Mouse (Mus musculus): Measurements from ENCODE around the gene Naga. TPM values are rescaled to one million over a fixed set of nuclear protein-coding genes. Genes with fewer than 3 reads are reported as not detected.

Naga gene
- 81.3 and 94.9 TPM in 2 replicates for total RNA-seq (2023)

DNA sequence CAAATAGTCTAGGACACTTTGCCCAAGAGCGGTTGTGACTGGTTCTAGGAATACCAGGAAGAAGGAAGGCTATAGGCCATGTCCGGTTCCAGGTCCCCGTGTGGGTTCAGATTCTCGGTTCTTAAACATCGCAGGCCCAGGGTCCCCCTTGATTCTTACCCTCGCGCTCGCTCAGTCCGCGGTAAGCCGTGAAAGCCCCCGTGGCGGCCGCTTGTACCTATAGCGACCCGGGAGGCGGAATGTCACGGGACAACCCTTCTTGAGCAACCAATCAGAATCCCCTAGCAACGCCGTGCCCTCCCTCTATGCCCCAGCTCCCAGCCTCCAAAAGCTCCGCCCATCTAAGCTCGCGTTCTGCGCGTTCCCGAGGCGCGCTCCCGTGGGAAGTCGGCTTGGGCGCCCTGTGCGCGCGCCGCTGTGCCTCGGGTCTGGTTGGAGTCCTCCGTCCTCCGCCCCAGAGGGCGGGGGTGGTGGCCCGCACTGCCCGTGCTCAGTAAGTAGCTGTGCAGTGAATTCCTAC lies at the start of gene Naga, which contains the start of the genes Pheta2 and Smdt1:
TSS of gene Naga (minus strand) at position 333 of the 520 bp plus-strand sequence.
TSS of gene Pheta2 (plus strand) at position 350 of the 520 bp plus-strand sequence.
TSS of gene Smdt1 (plus strand) at position 367 of the 520 bp plus-strand sequence.

DNA sequence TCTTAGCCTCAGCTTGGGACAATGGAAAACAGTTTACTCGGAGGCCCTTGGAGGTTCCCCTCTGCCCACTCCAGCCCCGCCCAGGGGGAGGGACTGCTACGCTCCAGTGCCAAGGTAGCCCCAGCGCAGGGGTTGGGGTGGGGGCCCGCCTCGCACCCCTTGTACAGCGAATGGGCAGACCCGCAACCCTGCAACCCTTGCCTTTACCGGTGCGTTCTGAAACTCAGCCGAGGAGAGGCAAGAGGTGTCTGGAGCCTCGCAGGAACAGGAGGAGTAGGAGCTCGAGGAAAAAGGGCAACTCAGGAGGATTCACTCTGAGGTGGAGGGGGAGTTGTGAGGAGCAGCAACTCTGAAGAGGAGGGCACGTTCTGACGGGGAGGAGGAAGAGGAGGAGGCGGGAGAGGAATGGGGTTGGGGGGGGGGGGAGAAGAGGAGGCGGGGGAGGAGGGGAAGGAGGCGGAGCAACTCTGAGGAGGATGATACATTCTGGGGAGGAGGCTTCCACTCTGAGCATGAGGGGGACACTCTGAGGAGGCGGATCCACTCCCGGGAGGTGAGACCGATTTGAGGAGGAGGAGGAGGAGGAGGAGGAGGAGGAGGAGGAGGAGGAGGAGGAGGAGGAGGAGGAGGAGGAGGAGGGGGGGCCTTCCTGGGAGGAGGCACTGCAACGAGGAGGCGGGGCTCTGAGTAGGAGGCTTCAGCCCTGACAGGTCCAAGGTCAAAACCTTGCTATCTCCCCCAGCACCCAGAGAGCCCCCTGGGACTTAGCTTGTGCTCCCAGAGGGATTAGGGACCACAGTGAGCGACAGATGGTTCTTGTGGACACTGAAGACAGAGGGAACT lies 41.4 kb upstream of the Naga start, which contains the start of gene Cyp2d22:
TSS of gene Cyp2d22 (minus strand) at position 390 of the 843 bp plus-strand sequence.

DNA sequence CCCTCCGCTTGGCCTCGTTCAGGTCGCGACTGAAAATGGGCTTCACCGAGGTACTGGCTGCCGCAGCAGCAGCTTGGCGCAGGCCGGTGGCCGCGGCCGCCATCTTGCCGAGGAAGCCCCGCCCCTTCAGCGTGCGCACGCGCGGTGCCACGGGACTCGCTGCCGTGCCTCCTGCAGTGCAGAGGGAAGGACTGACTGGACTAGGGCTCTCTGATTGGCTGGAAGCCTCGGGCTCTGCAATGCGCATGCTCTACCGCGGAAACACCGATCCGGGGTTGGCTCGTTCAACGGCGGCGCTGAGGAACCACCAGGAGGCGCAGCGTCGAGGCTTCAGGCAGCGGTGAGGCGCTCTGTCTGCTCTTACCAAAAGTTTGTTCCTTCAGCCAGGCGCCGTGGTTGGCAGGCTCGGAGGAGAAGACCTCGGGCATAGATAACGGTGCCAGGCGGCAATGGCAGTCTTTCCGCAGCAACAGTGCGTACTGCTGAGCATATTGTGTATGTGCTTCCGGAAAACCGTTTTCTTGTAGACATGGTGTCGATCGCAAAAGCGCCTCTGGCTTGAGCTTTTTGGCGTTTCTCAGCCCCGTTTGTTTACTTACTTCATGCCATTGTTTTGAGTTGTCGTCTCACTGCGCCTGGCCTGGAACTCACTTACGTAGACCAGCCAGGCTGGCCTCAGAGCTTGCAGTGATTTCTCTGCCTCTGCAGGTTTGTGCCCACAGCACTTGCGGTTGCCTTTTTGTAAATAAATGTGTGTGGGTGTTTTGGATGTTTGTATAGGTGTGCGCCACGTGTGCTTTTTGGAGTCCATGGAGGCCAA lies 15.6 kb upstream of the Naga start, which contains the start of gene Ndufa6:
TSS of gene Ndufa6 (minus strand) at position 197 of the 820 bp plus-strand sequence.

DNA sequence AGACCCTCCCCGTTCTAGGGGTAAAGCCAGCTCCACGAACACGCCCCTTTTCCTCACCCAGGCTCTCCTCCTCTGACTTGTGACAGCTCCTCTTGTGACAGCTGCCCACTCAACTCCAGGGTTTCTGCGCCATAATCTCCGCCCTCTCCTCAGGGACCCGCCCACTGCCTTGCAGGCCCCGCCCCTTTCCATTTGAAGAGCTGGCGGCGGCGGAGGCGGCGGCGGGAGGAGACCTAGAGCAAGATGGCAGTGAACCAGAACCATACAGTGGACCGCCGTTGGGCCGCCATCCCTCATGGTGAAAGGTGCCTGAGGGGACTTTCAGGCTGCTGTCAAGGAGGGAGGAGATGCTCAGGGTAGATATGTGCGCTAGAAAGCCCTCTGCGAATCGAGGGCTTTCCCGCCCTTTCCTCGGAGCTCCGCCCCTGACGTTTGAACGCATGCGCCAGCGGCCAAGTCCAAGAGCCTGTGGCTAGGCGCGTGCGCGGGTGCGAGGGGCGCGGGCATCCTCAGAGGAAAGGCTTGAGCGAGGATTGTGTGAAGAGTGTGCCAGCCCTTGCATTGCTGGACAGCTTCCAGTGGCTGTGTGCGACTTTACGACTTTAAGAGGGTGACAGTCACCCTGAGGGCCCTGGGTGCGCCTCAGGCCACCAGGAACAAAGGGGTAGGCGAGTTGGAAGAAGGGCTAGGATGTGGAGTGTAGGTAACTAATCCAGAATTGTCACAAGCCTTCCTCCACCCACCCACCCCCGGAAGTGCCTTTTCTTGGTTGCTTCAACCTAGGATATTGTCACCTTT lies 39.8 kb downstream of the Naga start, which contains the start of gene Wbp2nl:
TSS of gene Wbp2nl (plus strand) at position 191 of the 798 bp plus-strand sequence.

Other genes starting within 250 kb of the Naga start
- gene Ccdc134, start 211.0 kb downstream of the Naga start, total RNA-seq (2023): 10.6 and 19.5 TPM in 2 replicates
- gene Srebf2, start 191.7 kb downstream of the Naga start, total RNA-seq (2023): 71.2 and 99.3 TPM in 2 replicates
- not detected in 2 replicates for gene Shisa8, start 126.1 kb downstream of the Naga start, total RNA-seq (2023)
- 0.63 and 1.0 TPM in 2 replicates for gene Tnfrsf13c, start 114.6 kb downstream of the Naga start, total RNA-seq (2023)
- 10.1 and 10.9 TPM in 2 replicates for gene Cenpm, start 94.2 kb downstream of the Naga start, total RNA-seq (2023)
- gene 1500009C09Rik, start 86.5 kb downstream of the Naga start, total RNA-seq (2023): not detected in 2 replicates
- gene Sept3, start 64.0 kb downstream of the Naga start, total RNA-seq (2023): not detected in 2 replicates
- gene Wbp2nl, start 40.0 kb downstream of the Naga start, total RNA-seq (2023): not detected in 2 replicates
- 0.47 and 0.79 TPM in 2 replicates for gene Pheta2, start within 50 bp of the Naga start, total RNA-seq (2023)
- 69.9 and 76.6 TPM in 2 replicates for gene Smdt1, start within 50 bp of the Naga start, total RNA-seq (2023)
- gene Ndufa6, start 15.4 kb upstream of the Naga start, total RNA-seq (2023): 69.4 and 71.0 TPM in 2 replicates
- gene Cyp2d22, start 41.3 kb upstream of the Naga start, total RNA-seq (2023): 0.57 and 1.6 TPM in 2 replicates
- gene Cyp2d11, start 55.1 kb upstream of the Naga start, total RNA-seq (2023): not detected in 2 replicates
- gene Cyp2d10, start 68.3 kb upstream of the Naga start, total RNA-seq (2023): not detected in 2 replicates
- not detected in 2 replicates for gene Cyp2d9, start 94.5 kb upstream of the Naga start, total RNA-seq (2023)
- not detected in 2 replicates for gene Cyp2d12, start 216.1 kb upstream of the Naga start, total RNA-seq (2023)